Mouse (Mus musculus): ENCODE measurements around the gene Fibp.

- TF ChIP-seq CTCF (IDR thresholded peaks at IDR 0.05) (no peak), EP300 (IDR thresholded peaks at IDR 0.05) (no peak)
Observed at GRCm38 (mm10) chr19:5430408-5430807, 30.0 kb upstream of the Fibp start.
